Mouse (Mus musculus) c-Kit-positive CD71-negative TER-119-negative erythroid progenitor cells, embryonic 14.5 days (primary cell): Measurements from ENCODE around the gene Kcna6.

Experiments
- DNase-seq: peaks from one replicate; pipeline ENCODE4 v3.0.0-alpha.2; 2013; ENCODE audit warnings: low read depth

The Kcna6 gene

DNA sequence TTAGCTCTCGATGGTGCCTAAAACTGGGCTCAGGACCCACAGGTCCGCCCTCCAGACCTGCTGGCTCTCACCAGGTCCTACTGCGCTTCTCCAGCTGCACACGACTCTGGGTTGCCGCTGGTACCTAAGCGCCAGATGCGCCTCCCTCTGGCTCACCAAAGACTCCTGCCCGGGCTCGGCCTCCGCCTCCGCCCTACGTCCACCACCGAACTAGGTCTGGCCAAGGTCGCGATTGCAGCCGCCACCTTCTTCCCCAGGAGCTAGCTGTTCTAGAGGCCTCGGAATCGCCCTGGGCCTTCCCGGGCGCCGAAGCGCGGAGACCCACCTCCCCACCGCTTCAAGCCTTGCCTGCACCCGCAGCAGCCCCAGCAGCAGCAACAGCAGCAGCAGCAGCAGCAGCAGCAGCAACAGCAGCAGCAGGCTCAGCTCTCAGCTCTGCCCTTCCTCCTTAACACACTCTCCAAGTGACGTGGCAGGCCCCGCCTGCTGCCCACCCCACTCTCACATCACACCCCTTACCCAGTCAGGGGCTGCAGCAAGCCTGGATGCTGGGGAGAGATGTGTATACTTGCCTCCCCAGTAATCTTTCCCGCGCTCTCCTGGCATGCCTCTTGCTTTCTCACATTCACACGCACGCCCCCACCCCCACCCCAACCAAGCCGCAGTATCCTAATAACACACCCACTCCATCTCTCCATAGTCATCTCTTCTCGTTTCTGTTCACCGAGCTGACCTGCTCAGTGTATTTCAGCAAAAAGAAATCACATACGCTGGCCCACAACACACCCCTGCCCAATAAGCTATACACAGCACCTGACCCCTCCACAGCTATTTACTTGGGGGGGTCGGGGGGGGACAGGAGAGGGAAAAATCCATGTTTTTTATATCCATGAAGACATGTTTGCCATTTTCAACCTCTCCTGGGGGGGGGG is at the start of gene Kcna6:
TSS of gene Kcna6 (minus strand) at position 464 of the 932 bp plus-strand sequence.
- DNase-seq = no peak

DNA sequence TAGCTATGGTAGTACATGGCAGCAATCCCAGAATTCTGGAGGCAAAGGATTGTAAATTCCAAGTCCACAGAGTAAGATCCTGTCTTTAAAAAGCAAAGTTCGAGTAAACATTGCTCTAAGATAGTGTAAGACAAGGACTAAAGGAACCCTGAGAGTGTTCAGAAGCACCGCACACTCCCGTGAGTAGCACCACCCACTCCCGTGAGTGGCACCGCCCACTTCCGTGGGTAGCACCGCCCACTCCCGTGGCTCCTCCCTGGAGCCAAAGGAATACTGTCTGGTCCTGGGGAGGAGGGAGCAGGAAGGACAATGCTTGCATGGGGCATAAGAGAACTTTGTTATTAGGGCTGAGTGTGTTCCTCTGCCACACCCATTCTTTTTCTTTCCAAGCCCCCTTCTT is 48.4 kb upstream of the Kcna6 start:
- no peak for DNase-seq

DNA sequence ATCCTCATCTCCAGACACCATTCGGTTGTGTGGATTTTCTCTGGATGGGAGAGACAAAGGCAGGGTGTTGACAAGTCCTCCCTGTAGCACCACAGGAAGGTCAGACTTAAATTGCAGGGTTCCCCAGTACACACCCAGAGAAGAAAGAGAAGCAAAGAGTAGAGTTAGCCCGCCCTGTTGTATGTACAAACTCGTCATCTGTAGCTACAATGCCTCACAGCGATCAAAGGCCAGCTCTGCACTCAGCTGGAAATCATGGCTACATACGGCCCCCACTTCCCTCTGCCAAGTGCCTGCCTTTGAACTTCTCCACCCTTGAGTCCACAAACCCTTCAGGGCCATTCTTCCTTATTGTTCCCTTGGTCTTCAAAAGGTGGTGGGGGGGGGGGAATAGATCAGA is 43.7 kb upstream of the Kcna6 start:
- DNase-seq = no peak

DNA sequence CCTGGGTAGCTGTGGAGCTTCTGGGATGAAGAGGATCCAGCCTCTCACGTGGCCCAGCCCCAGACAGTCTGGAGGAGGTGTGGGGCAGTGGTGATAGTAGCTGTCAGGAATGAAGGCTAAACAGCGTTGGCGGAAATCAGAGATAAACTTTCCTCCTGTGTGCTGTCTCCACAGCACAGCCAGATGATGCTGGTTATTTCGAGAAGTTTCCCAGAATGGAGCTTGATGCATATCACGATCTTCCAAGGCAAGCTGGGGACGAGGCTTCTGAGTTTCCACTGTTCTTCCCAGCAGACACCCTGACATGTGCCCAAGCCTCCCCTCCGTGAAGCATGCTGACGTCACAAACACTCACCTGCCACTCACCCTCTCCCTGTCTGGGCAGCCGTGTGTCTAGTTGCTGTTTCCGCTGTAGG is 43.2 kb upstream of the Kcna6 start:
- no peak for DNase-seq

DNA sequence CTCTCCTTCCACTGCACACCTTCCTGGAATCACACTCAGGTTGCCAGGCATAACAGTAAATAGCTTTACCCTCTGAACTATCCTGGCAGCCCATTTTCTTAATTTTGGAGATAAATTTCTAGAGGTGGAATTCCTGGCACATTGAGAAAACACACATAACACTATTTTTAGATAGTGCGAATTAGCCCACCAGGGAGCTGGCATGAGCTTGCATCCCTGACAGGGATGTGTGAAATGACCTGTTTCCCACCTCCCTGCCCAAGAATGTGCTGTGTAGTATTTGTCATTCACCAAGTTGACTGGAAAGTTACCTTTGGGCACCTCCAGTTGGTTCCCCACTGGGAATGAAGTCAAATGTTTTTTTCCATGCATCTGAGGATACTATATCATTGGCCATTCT is 42.6 kb upstream of the Kcna6 start:
- DNase-seq = no peak

DNA sequence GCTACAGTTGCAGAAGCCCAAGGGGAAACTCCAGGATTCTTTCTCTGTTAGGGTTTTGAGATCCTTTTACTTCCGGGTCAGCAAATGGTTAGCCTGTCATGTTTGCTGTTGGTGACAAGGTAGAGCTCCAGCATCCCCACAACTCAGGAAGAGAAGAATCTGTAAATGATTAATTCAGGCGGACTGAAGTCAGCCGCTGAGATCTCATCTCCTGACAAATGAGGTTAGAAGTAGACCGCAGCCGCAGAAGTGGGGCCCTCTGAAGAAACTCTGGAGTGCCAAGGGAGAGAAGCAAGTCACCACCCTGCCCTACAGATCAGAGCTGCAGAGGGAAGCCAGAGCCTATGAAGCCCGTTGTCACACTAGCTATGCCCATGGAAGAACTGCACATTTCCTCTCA is 37.4 kb upstream of the Kcna6 start:
- DNase-seq = no peak

DNA sequence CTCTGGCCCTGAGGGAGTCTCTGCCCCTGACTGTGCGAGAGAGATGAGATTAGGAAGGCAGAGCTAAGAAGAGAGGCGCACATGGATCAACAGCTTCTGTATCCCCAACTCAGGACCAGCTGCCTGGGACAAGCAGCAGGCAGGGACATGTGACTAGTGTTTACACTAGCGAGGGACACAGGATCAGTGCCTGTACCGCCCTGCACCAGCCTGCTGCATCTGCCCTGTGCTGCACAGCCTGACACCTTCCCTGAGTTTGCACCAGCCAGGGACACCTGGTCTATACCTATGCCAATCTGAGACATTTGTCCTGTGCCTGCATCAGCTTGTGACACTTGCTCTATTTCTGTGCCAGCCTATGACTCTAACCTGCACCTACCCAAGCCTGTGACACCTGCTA is 33.4 kb upstream of the Kcna6 start:
- no peak for DNase-seq

DNA sequence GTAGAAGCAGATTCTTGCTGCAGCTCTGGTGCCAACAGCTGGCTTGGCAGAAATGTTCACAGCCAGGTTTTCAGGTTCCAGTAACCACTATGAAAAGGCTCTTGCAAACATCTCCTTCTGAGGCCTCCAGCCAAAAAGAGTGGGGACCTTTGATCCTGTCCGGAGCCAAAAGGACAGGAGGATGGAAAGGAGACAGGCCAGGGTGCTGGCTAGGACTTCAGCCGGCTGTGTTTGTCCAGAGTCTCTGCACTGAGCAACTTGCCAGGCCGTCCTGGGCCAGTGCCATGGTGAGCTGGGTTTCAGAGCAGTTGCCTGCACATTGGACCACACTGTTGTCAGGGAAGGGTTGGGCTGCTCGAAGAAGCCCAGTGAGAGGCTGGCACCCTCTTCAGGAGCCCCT is 31.9 kb upstream of the Kcna6 start:
- no peak for DNase-seq

DNA sequence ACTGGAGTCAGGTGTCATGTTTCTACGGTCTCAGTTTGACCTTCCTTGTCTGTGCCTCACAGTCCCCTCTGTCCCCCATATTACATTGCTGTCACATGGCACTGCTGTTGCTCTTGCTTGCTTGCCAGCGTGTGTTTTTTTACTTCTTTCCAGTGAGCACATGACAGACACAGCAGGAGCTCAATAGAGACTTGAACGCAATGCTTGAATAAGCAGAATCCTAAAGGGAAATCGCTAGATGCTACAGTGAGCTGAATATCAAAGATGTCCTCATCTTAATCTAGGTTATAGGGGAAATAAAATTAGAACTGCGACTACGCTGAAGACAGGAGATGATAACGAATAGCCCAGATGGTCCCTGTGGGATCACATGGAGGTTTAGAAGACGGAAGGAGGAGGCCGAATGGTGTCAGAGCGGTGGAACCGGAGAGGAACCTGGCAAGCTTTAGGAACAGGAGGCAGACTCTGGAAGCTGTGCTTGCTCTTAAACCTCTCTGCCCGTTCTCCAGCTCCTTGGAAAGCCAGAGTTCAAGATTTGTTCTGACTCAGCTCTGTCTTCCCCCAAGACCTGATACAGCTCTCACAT is 29.8 kb upstream of the Kcna6 start:
- no peak for DNase-seq

DNA sequence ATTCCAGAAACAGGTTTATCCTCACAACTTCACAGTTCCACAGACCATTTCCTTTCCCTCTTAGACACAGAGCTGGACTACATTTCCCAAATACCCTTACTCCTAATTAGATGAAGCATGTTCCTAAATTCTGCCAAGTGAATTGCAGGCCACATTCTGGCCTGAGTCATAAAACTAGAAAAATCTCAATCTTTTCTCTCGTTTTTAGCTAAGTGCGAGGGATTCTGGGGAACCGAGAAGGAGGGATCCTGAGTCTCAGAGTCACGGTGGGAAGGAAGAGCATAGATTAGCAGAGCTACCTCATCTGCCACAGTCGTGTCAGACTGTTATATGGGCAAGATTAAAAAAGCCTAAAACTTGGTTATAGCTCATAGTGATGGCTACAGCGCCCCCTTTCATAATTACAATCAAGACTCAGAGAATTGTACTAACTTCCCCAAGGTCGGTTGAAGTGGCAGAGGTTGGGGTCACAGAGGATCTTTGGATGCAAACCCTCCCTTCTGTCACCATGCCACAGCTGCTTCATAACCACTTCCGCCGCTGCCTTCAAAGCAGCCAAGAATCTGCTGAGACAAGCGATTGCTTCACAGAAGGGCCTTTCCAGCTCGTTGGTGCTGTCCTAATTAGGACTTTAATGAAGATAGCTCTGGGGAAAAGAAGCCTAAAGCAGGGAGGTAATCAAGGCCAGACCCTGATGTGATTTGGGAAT is 28.6 kb upstream of the Kcna6 start:
- DNase-seq = no peak

DNA sequence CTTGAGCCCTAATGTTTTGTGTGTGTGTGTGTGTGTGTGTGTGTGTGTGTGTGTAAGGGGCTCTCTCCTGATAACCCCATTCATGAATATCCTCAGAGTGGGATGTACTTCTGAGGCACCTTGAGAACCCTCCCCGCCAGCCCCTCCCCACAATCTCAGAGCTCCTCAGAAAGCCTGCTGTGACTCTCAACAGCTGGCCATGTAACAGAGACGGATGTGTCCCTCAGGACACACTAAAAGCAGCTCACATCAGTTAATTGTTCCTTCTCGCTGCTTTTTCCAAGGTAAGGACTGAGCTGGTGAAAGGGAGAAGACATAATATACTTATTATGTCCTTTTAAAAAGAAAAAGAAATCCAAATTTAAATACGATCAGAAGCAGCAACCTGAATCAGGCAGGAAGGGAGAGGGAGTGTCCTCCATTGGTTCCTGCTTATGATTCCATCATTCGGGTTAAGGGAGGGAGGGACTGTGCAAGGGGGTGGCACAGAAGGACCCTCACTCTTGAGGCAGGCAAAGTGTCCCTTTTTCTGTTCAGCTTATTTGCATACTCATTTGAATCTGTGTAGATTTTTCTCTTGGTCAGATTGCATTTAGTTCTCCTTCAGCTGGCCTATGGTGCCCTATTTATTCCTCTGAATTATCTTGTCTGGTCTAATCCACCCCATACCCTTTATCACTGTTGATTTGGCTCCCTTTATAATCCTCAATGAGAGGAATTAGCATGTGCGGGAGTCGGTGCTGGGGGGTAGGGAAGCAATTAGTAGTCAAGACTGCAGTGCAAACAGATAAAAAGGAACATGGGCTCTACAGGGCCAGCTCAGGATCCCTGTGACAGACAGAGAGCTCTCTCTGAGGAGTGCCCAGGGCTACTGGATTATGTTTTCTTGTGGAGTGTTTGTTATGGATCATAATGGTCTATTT is 27.4 kb upstream of the Kcna6 start:
- no peak for DNase-seq

DNA sequence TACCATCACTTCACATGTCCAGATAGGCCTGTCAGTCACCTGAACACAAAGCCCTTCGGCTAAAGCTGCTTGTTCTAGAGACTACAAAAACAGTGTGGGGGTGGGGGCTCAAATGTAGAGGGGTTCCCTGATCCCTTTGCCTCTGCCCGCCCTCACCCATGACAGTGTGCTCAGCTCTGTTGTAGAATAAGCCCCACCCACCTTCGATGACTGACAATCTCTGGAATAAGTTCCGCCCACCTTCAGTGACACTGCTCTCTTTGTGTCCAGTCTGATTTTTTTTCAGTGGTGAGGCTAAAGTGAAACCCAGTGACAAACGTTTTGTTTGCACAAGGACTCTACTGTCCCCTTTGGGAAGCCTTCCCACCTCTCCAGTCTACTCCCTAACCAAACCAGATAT is 26.1 kb upstream of the Kcna6 start:
- no peak for DNase-seq

DNA sequence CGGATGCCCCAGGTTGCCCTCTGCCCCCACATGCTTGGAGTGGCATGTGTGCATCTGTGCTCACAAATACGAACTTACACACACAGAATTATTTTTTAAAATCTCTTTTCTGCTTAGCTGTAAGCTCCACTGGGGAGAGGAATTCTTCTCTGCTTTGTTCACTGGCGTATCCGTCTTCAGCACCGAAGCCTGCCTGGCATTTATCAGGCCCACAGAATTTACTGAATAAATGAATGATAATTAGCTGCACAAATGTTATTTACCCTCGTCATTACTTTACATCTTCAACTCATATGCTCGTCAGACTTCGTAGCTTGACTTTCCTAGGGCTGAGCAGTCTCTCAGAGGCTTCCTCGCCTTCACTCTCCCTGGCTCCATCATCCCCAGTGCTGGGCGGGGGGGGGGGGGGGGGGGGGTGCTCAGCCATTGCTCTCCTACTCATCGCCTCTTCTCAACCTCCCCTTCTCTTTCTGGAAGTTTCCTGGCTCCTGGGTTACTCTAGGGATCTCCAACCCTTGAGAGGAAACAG is 24.2 kb upstream of the Kcna6 start:
- no peak for DNase-seq

DNA sequence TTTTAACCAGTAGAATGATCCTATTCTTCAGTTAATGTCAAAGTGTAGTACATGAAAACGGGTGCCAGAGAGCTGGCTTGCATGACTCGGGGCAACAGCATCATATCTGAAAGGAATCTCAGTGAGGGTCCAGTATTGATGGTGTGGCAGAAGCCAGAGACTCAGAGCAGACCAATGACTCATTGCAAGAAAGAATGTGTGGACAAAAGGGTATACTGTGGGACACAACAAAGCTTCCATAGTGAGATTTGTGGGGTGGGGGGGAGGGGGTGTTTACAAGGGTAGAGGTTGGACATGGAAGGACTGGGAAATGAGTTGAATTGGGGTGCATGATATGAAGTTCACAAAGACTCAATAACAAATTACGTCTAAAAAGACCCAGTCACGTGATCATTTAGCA is 20.9 kb upstream of the Kcna6 start:
- DNase-seq = no peak

DNA sequence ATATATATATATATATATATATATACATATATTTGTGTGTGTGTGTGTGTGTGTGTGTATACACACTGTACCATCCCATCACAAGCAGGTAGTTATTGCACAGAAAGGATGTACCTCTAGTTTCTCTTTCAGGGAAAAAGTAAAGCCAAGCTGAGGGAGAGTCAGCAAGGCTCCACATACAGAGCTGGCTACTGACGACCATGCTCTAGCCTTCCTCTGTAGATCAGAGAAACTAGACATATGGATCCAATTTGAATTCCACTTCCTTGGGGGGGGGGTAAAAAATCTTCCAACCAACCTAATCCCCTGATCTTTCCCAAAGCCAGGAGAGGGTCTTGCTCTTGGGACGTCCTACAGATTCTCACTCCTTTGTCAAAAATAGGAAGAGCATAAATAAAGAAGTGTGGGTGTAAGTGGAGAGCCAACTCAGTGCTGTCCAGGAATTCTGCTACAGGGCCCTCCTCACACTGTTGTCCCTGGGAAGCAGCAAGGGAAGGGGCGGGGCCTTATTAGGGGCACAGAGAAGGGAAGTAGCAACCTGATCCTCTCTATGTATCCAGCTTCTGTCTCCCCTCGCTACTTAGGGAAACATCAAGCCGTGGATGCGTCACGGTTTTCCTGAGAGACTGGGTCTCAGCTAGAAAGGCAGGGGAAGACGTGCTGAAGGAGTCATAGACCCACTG is 15.4 kb upstream of the Kcna6 start:
- DNase-seq = no peak

DNA sequence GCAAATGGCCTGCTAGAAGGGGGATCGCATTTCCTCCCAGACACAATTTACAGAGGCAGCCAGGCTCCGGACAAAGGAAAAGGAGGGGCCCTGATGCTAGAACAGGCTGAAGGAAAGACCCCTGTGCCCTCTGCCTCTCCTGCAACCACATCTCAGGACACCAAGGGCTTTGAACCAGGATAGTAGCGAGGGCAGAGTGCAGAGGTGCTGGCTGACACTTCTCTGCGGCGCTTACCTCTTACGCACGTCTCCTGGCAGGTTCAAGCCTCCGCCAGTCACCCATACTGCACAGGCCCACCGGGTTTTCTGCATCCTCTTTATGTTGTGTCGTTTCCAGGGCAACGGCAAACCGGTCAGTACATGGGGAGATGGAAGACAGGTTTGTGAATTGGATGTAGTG is 12.0 kb upstream of the Kcna6 start:
- no peak for DNase-seq

DNA sequence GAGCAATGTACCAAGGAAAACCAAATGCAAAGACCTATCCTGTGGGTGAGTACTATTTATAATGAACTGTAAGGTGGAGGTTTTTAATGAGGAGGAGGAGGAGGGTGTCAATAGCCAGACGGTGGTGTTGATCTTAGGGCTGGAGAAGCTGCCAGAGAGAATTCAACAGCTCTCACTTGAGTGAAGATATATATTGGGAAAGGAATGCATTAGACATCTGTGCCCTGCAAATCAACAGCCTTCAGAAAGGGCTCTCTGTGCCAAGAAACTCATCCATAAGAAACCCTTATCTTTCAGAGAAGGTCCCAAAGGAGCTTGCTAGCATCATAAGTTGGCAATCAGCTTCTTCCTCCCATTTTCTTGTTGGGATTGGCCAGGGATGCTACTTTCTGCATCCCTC is 5.4 kb upstream of the Kcna6 start:
- DNase-seq = no peak

DNA sequence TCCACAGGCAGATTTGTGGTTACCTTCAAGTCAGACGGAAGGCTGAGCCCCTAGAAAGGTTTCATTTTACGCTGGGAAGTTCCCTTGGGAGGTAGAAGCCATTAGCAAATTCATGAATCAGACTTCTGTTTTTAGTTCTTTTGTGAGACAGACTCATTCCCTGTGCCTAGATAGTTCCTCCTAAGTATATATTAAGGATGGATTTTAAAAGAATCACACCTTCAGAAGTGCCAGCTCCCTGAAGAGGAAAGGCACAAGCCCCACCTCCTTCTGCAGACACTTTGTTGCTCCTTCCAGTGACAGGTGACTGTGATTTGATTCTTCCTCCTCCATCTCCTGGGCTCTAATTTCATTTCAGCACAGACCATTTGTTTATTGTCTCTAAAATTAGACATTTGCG is 2.1 kb upstream of the Kcna6 start:
- no peak for DNase-seq

DNA sequence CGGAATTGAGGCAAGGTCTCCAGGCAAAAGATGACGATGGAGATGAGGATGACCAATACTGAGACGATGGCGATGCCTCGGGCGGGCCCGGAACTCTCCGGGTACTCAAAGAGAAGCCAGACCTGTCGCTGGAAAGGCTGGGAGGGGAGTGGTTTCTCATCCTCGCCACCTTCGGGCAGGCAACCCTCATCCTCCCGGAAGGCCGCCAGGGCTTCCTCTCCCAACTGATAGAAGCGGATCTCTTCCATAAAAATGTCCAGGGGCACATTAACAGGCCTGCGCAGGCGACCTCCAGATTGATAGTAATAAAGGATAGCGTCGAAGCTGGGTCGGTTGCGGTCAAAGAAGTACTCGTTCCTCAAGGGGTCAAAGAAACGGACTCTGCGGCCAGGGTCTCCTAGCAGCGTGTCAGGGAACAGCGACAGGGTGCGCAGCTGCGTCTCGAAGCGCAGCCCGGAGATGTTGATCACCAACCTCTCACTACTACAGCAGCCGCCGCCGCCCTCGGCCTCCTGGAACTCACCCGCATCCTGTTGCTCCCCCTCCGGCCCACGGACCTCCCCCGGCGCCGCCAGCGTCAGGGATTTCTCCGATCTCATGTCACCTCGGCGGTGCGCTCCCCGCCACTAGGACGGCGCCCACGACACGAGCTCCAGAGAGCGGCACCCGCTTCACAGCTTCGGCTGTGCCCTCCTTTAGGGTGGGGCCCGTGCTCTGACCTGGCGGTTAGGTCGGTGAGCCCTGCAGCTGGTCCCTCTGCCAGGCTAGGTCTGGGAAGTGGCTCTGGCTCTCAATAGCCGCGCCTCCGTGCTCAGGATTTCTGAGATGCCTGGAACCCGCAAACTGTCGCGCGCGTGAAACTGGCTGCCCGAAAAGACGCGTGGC is 906 bp downstream of the Kcna6 start:
- DNase-seq = no peak

DNA sequence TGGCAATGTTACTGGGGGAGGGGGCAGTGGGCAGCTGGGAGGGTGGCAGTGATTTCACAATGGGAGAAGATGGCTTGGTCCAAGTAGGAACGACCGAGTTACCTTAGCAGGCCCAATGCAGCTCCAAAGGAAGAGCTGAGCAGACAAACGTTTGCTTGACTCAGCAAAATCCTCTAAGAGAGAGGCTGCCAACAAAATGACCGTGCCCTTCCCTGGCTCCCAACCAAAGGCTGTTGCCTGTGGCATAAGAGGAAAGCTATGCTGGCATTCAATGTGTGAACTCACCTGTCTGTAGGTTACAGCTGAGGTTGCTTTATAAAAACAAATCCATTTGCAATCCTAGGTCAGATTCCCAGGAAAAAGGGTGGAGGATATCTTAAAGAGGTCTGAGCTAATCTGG is 3.5 kb downstream of the Kcna6 start:
- no peak for DNase-seq
